Mouse (Mus musculus) NIH3T3 (cell line): ENCODE data around the gene Med11.
A peak's percentile ranks its signal among the peaks of the same experiment; 100 is the strongest.
"Not testable (repeated sequence)": the region's sequence is repeated elsewhere in the genome, so short reads cannot be mapped to it uniquely, and the experiment has no call there.

Experiments
- DNase-seq: peaks from one replicate; pipeline ENCODE4 v3.0.0-alpha.2; 2012; ENCODE audit warnings: low read depth

Med11 gene

DNA sequence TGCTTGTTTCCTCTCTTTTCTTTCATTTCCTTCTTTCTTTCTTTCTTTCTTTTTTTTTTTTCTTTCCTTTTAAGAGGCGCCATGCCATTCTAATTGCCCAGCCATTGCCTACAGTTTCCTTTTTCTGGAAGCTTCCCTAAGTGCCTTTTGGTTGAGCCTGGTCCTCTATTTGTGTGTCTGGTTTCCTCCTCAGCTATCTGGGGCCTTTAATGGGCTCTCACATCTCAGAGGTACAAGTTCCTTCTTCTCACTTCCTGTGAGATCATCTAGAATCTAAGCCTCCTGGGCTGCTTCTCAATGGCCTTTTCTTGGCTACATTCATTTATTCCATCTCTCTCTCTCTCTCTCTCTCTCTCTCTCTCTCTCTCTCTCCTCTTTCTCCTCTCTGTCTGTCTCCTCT lies 4.3 kb upstream of the Med11 start:
- no peak for DNase-seq

DNA sequence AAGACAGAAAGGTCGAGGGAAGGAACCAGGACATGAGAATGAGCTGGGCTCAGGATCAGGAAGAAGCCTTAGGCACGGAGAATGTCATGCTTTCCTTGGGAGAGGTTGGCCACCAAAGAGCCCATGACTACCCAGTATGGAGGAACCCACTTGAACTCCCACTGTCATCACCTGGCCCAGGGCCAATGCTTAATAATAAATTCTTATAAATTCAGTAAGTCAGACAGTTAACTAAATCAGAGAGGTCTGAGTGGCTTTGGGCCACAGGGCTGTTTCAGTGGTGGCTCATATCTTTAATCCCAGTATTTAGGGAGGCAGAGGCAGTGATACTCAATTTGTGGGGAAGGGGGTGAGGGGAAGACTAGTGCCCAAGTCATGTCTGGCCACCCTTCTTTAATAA lies 793 bp upstream of the Med11 start:
- peak; percentile 9 for DNase-seq

DNA sequence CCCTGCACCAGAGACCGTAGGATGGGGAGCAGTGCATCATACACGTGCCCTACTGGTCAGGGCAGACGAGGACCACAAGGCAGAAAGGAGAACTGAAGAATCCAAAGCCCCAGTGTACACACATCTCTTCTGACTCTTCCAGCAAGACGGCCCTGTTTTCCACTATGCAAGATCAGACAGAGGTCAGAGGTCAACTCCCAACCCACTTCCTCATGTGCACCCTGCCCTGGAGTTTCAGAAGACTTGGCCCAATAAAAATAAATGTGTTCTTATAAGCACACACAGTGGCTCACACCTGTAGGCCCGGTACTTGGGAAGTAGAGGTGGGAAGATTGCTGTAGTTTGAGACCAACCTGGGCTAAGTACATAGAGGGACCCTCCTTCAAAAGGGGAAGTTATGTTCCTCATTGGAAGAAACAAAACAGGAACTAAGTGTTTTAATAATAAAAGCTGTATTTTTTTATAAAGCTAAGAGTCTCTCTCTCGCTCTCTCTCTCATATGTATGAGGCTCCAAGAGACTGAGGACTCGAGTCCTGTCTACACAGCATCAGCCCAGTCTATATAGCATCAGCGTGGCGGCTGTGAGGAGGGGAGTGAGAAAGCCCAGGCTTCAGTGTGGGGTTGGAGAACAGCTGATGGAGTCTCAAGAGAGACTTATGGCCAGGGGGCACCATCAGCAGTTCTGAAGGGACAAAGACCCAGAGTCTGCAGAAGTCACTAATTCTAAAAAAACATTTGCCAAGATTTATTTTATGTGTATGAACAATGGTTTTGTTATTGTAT lies 1.7 kb downstream of the Med11 start:
- DNase-seq, result no peak

DNA sequence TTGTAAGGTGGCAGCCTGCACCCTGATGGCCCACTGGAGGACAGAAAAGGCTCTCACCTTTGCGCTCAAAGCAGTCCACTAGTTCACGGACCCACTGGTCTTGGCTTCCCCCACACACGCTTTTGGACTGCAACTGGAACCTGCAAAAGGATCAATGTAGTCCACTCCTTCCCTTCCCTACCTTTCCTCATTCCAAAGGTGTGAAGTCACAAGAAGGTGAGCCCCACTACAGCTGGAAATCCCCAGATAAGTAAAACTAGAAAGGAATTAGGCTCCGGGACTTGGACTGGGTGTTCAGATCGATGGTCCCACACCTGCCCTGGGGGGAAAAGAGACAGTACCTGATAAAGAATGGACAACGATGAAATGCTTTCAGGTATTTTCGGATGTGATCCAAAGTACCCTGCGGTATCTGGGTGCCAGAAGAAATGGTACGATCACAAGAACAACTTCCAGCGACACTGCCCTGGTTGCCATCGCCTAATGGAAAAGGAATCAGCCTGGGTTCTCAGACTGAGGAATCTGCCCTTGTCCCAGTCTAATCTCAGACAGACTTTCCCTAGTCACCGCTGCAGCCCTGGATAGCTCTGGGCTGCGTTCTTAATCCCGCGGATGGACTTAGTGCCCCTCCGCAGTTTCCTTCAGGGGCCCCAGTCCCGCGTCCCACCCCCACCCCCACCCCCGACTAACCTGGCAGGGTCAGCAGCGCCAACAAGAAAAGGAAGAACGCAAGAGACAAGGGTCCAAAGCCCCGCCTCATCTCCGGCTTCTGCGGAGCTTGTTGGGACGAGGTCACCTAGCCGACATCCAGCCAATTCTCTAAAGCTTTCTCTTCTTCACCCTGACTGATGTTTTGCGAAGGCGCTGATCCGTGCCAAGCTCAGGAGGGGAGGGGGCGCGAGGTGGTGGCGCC lies 7.2 kb downstream of the Med11 start, which contains the start of gene Zmynd15:
Zmynd15 (plus strand) TSS at position 746 of the 913 bp plus-strand sequence.
- DNase-seq, result no peak

DNA sequence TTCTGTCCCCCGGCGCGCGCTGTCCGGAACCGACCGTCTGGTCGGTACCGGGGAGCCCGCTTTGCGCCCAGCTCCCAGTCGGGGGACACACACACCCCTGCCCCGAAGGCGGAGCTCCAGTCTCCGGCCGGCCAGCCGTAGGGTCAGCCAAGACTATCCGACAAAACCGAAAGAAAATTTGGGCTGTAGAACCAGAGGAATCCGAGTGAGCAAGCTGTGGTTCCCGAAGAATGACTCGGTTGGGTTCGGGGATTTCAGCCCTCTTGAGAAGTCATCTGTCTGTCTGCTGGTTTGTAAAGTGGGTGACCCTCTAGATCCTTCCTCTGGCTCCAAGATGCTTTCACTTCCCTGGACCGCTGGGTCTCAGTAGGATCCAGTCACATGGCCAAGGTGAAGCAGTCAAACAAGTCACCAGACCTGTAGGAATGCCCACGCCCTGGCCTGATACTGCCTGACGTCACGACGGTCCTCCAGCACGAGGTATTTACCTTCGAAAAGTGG lies 7.9 kb downstream of the Med11 start, which contains the start of gene Cxcl16:
Cxcl16 (minus strand) TSS at position 384 of the 501 bp plus-strand sequence.
- DNase-seq, result no peak

DNA sequence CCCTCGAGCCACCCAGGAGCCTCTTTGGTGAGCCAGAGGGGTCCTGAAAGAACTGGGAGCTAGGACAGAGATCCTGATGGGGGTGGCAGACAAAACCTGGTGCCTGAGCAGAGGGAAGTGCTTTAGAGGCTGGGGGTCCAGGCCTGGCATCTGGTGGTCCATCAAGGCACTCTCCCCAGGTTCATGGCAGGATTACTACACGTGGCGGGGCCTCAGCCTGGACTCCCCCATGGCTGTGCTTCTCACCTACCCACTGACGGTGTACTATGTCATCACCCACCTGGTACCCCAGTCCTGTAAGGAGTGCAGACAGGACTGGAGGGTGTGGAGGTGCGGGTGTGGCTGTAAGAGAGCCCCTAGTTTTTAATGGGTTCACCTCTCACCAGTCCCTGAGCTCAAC lies 12.3 kb downstream of the Med11 start:
- DNase-seq, result no peak

DNA sequence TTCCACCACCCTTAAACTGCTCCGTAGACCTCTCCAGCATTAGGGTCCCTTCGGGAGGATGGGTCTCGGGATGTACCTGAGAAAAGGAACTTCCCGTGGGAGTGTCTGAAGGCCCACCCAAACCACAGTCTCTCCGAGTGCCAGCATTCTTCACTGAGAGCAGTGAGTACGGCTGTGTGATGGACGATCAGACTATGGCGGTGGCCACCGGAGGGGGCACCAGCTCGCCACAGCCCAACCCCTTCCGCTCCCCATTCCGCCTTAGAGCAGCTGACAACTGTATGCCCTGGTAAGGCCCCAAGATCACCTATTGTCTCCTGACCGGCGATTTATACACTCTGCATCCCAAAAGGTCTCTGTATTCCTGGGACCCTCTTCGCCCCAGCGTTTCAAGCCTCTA lies 13.5 kb downstream of the Med11 start:
- no peak for DNase-seq

DNA sequence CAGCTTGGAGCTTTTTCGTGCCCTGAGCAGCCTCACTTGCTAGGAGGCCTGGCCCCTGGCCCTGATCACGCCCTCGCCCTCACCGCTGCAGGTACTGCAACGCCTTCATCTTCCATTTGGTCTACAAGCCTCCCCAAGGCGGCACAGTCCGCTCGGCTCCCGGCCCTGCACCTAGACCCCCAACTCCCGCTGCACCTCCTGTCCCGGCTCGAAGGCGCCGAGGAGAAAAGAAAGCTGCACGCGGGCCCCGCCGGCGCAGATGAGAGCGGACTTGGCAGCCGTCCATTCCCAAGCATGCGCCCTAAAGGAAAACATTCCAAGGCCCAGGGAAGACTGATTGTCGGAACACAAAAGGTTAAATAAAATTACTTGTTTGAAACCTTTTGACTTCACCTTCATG lies 14.1 kb downstream of the Med11 start:
- no peak for DNase-seq

DNA sequence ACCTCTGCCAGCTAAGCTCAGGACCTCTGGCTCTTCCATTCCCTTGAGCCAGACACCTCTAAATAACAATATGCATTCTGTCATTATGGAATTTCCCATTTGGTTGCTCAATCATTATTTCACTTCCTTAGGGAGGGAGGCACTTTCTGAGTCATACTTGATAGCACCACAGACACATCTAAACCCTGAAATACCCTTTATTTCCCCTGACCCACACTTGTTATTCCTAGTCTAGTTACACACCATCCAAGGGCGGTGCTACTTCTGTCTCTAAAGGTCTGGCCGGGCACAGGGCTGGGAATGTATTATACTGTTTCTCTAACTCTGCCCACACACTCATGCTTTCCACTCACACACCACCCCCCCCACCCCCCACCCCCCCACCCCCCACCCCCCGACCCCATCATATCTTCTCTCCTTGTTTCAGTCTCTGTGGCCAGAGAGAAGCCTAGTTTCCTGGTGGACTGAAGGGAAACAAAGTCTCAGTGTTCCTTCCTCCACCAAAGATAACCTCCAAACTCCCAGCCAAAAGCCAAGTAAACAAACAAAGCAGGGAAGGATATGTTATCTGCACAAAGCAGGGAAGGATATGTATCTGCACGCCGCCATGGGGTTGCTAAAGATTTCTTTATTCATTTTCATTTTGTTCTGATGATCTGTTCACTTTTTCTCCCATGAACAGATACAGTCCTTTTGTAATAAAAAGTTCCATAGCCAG lies 16.3 kb downstream of the Med11 start:
- peak; percentile 50 for DNase-seq

DNA sequence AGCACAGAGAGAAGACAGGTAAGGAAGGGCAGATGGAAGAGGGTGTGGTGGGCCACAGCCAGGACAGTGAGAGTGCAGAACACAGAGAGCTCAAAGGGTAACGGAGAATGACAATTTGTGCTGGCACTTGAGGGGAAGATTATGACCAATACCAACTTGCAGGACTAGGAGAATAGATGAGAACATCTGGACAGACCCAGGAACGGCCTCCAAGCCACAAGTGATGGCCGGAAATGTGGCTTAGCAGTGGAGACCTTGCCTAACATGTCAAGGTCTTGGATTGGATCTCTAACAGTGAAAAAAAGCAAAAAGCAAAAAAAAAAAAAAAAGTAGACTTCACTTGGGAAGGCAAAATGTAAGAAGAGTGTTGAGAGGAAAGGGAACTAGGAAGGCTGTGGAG lies 18.0 kb downstream of the Med11 start:
- DNase-seq, result no peak

DNA sequence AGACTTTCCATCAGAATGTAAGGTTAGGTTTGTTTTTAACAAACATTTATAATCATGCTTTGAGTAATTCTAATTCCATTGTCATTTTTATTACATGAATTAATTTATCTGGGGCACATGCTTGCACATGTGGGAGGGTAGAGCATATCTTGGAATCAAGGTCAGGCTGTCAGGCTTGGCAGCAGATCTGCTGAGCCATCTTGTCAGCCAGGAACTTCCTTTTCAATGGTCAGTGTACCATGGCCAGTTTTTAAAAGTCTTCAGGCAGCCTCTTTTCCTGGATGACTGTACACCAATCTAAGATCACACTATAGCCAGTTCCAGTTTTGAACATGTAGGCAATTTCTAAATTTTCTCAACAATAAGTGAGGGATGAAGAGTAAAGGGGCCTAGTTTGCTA lies 21.0 kb downstream of the Med11 start:
- DNase-seq, result no peak

DNA sequence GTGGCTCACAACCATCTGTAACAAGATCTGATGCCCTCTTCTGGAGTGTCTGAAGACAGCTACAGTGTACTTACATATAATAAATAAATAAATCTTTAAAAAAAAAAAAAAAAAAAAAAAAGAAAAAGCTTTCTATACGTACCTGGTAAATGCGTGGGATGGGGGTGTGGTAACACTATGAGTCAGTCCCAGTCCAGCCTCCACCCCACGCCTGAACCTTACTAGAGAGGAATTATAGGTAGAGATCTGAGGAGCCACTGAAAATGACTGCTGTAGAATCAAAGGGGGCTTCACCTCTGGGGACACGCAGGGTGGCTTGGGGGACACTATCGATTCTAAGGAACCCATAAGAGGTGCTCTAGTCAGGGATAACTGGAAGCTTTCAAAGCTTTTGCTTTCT lies 21.6 kb downstream of the Med11 start:
- not testable (repeated sequence) for DNase-seq

DNA sequence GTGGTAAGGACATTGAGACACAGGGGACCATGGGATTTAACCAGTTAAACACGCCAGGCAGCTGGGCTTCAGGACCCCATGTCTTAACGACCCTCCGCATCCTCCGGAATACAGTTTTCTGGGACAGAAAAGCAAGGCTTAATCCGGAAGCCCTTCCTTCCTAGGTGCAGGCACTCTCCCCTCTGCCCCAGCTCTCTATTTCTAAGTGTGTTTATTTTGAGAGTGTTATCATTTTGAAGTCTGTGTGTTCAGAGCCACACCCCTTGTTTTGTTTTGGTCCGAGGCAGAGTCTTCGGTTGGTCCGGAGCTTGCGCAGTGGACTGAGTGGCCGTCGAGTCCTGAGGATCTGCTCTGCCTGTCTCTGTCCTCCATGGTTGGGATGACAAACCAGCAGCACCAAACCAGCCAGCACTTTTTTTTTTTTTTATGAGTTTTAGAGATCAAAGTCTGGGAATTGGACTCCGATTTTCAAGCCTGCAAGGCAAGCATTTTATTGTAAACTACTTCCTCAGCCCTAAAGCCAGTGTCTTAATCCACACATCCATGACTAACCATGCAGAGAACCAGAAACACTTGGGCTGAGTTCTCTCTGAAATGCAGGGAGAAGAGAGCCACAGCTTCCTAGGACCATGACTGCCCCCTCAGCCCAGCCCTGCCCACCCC lies 23.3 kb downstream of the Med11 start:
- no peak for DNase-seq

DNA sequence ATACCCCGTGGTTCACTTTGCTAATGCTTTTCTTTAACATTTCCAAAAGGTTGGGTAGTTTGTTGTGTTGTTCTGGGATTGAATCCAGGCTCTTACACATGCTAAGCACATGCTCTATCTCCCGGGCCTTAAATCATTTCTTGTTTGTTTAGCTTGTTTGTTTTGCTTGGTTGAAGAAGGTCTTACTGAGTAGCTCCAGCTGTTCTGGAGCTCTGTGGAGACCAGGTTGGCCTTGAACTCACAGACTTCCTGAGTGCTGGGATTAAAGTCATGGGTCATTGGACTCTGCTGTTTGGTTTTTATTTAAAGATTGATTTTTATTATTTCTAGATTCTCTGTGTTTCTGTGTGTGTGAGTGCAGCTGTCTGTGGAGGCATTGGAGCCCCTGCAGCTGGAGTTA lies 33.8 kb downstream of the Med11 start:
- DNase-seq, result peak; percentile 63

DNA sequence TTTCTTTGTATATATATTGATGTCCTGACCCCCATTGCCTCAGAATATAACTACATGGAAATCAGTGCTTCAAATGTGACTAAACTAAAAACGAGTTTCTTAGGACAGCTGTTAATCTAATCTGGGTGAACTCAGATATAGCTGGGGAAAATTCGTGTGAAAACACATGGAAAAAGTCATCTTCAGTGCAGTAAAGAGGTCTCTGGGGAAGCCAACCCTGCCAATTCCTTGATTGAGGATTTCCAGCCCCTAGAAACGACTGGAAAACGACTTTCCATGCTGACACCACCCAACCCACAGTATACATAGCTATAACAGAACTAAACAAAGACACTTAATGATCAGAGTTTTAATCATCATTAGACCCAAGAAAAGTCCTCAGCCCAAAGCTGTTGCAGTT lies 36.1 kb downstream of the Med11 start:
- no peak for DNase-seq

DNA sequence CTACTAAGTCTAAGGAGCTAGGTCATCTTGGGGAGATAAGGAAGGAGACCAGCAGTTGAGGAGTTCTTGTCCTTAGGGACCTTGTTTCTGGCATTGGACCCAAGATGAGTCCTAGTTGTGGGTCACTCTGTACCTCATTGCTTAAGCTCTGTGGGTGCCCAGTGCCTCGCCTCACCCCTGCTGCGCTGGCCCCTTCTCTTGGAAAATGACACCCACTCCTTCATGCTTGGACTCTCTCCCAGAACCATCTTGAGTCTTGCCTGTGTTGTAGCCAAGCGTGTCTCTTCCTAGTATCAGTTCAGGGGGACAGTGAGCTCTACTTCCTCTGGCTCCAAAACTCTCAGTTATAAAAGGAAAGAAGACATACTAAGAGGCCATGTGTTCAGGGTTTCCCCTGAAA lies 37.4 kb downstream of the Med11 start:
- no peak for DNase-seq

DNA sequence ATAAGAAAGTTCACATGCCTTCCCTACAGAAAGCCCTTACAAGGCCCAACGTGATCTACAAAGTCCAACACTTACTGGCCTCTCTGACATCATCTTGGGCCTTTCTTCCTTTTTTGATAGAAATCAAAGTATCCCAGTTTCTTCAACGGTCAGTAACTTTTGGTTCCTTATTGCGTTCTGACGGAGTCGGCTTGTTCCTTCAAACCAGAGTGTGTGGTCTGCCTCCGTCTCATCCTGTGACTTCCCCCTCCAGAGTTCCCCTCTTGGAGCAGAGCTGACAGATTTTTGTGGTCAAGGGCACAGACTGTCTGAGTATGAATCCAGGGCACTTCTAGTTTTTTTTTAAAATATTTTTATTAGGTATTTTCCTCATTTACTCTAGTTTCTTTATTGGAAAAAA lies 38.0 kb downstream of the Med11 start:
- no peak for DNase-seq

DNA sequence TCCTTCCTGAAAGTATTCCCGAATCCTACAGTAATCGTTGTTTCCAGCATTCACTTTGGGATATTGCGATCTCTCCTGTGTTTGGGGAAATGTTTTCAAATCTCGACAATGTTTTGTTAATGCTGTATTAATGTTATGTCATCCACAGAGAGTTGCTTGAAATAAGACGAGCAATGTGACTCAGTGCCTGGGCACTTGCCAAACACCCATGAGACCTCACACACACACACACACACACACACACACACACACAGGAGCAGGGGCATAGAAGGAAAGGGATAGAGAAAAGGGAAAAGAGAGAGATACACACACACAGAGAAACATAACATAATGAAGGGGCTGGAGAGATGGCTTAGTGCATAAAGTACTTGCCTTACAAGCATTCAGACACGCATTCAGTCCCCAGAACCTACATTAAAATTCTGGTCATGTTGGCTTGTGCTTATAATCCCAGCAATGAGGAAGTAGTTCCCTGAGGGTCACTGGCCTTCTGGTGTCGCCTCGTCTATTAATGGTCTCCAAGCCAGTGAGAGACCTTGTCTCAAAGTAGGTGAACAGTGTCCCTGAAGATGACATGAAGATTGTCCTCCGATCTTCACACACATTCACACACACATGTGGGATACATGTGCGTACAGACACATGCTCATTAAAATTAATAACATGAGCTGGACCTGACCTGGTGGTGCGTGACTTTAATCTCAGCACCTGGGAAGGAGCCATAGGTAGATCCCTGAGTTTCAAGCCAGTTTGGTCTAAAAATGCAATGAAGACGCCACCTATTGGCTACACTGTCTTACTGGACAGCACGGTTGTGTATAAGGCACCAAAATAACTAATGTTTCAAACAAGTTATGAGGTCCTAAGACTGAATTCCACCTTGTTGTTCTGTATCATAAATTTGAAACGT lies 48.1 kb downstream of the Med11 start:
- peak; percentile 75 for DNase-seq

DNA sequence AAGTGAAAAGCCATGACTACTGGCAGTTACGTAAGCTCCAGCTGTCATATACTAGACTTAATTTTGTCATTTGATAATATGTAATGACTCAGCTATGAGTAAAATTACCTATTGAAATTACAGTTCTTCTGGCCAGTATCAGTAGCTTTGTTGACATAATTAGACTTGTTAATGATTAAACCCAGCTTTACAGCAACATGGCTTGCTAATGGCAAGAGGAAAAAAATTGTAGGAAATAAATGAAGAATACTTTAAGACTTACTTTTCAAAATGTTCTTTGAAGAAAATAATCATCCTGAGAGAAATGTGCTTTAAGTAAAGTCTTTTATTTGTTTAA lies 48.7 kb downstream of the Med11 start:
- no peak for DNase-seq

DNA sequence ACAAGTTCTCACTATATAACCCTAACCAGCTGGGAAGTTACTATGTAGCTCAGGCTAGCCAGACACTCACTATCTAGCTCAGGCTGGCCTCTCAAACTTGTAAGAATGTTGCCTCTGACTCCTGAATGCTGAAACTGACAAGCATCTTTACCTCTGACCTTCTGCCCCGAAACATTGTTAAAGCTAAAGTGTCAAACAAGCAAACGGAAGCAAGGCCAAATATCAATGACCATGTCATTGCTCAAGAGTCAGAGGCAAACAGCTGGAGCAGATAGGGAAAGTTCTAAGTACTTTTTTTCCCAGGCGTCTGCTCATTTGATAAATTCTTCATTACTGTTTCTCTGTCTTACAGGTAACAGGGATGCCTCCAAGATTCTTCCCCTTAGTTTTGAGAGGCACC lies 50.3 kb downstream of the Med11 start:
- DNase-seq, result no peak
